Mouse (Mus musculus) CH12.LX (cell line): ENCODE measurements at regions not wholly inside any gene's neighbourhood (a gene's known extent, or its start where the extent isn't known, plus 50 kb on each side); places are given as distances from the start of the nearest gene placed in this dataset.

Experiments used
- DNase-seq: peaks from one replicate; pipeline ENCODE4 v3.0.0-alpha.2; 2013; ENCODE audit errors: extremely low read depth
- H3K27ac ChIP-seq: 2 replicates; pipeline ENCODE4 v1.5.1; 2012; ENCODE audit warnings: low read depth, mild to moderate bottlenecking, control low read depth, moderate library complexity; ENCODE audit not compliant: insufficient read depth
- H3K27me3 ChIP-seq: replicated peaks from 2 replicates; pipeline ENCODE3; 2012; ENCODE audit warnings: inconsistent platforms
- H3K36me3 ChIP-seq, 2 experiments: replicated peaks in 1 of 2; 2 replicates each; pipeline versions ENCODE3 to v1.6.1; 2012; ENCODE audit warnings: inconsistent platforms in 1 of 2, low read length in 1 of 2, mild to moderate bottlenecking in 1 of 2, mixed read lengths in 1 of 2, moderate library complexity in 1 of 2; ENCODE audit not compliant: control insufficient read depth in 1 of 2, insufficient read depth in 1 of 2
- H3K4me1 ChIP-seq, 2 experiments: 2 replicates each; pipeline ENCODE4 v1.6.1; 2012; ENCODE audit warnings: inconsistent platforms in 1 of 2, moderate library complexity in 1 of 2; ENCODE audit not compliant: insufficient read depth in 2 of 2, control insufficient read depth in 1 of 2
- H3K4me2 ChIP-seq: 2 replicates; pipeline ENCODE4 v1.6.1; 2012; ENCODE audit warnings: low read depth, mild to moderate bottlenecking, control low read depth; ENCODE audit not compliant: poor library complexity, insufficient read depth, severe bottlenecking
- H3K4me3 ChIP-seq, 3 experiments: fragments of 150-350 bp in 1 of 3; sonication (generic) in 1 of 3; replicated peaks in 1 of 3; 2 replicates each; pipeline versions ENCODE3 to v1.5.1; 2011 to 2012; ENCODE audit warnings: low read depth in 2 of 3, low read length in 2 of 3, mild to moderate bottlenecking in 2 of 3, moderate library complexity in 2 of 3, control low read depth in 1 of 3, improper control_type of control experiment in 1 of 3, inconsistent platforms in 1 of 3, mixed read lengths in 1 of 3; ENCODE audit not compliant: poor library complexity in 1 of 3
- H3K79me2 ChIP-seq: replicated peaks from 2 replicates; pipeline ENCODE4 v1.6.1; 2012; ENCODE audit warnings: mild to moderate bottlenecking, moderate library complexity; ENCODE audit not compliant: control insufficient read depth, poor library complexity, insufficient read depth, severe bottlenecking; ENCODE audit errors: extremely low read depth
- H3K9ac ChIP-seq: 2 replicates; pipeline ENCODE4 v1.6.1; 2012; ENCODE audit warnings: low read depth, mild to moderate bottlenecking, control low read depth, moderate library complexity; ENCODE audit not compliant: insufficient read depth
- H3K9me3 ChIP-seq: replicated peaks from 2 replicates; pipeline ENCODE3; 2012; ENCODE audit warnings: low read length, inconsistent platforms, mixed read lengths
- BHLHE40 ChIP-seq: IDR thresholded peaks from 2 replicates; pipeline ENCODE4 v1.6.1; 2011; ENCODE audit warnings: mild to moderate bottlenecking, low read depth, low read length, improper control_type of control experiment
- CHD1 ChIP-seq: IDR thresholded peaks from 2 replicates; pipeline ENCODE4 v1.6.1; 2012; ENCODE audit warnings: low read depth, low read length, improper control_type of control experiment, inconsistent platforms
- CHD2 ChIP-seq: IDR thresholded peaks from 2 replicates; pipeline ENCODE4 v1.6.1; 2011; ENCODE audit warnings: low read length, improper control_type of control experiment
- CTCF ChIP-seq, 2 experiments: IDR thresholded peaks in 1 of 2; conservative IDR thresholded peaks in 1 of 2; 2 replicates each; pipeline ENCODE4 v1.5.1; 2011 to 2012; ENCODE audit warnings: low read depth in 2 of 2, low read length in 2 of 2, improper control_type of control experiment in 1 of 2, inconsistent platforms in 1 of 2, mild to moderate bottlenecking in 1 of 2, moderate library complexity in 1 of 2
- E2F4 ChIP-seq: IDR thresholded peaks from 2 replicates; pipeline ENCODE4 v1.6.1; 2011; ENCODE audit warnings: low read depth, low read length, improper control_type of control experiment; ENCODE audit not compliant: insufficient replicate concordance
- EP300 ChIP-seq: IDR thresholded peaks from 2 replicates; pipeline ENCODE4 v1.6.1; 2011; ENCODE audit warnings: low read length, improper control_type of control experiment
- ETS1 ChIP-seq: conservative IDR thresholded peaks from 2 replicates; pipeline ENCODE4 v1.6.1; 2012; ENCODE audit warnings: low read depth, mild to moderate bottlenecking, inconsistent platforms, low read length, improper control_type of control experiment, moderate library complexity
- HCFC1 ChIP-seq: IDR thresholded peaks from 2 replicates; pipeline ENCODE4 v1.6.1; 2012; ENCODE audit warnings: low read depth, mild to moderate bottlenecking, inconsistent platforms, low read length, improper control_type of control experiment
- JUN ChIP-seq: IDR thresholded peaks from 2 replicates; pipeline ENCODE4 v1.6.1; 2011; ENCODE audit warnings: low read depth, mild to moderate bottlenecking, low read length, improper control_type of control experiment, moderate library complexity; ENCODE audit not compliant: insufficient read depth
- KAT2A ChIP-seq: IDR thresholded peaks from 2 replicates; pipeline ENCODE4 v1.6.1; 2012; ENCODE audit warnings: low read length, improper control_type of control experiment, inconsistent platforms; ENCODE audit not compliant: insufficient replicate concordance
- MAFK ChIP-seq: IDR thresholded peaks from 2 replicates; pipeline ENCODE4 v1.6.1; 2011; ENCODE audit warnings: low read length, improper control_type of control experiment; ENCODE audit not compliant: insufficient replicate concordance
- MEF2A ChIP-seq: IDR thresholded peaks from 2 replicates; pipeline ENCODE4 v1.6.1; 2014; ENCODE audit warnings: low read depth, mild to moderate bottlenecking, inconsistent platforms, low read length, improper control_type of control experiment, borderline replicate concordance
- MYC ChIP-seq: IDR thresholded peaks from 2 replicates; pipeline ENCODE4 v1.6.1; 2011; ENCODE audit warnings: low read depth, mild to moderate bottlenecking, improper control_type of control experiment, low read length
- PAX5 ChIP-seq: IDR thresholded peaks from 2 replicates; pipeline ENCODE4 v1.6.1; 2012; ENCODE audit warnings: low read length, inconsistent platforms, mixed read lengths
- POLR2AphosphoS2 ChIP-seq: IDR thresholded peaks from 2 replicates; pipeline ENCODE4 v1.6.1; 2011; ENCODE audit warnings: low read depth, low read length, improper control_type of control experiment
- RCOR1 ChIP-seq: conservative IDR thresholded peaks from 2 replicates; pipeline ENCODE4 v1.6.1; 2012; ENCODE audit warnings: low read depth, mild to moderate bottlenecking, inconsistent platforms, low read length, improper control_type of control experiment
- SIN3A ChIP-seq: IDR thresholded peaks from 2 replicates; pipeline ENCODE4 v1.6.1; 2012; ENCODE audit warnings: low read length, improper control_type of control experiment, inconsistent platforms
- TBP ChIP-seq: conservative IDR thresholded peaks from 2 replicates; pipeline ENCODE4 v1.6.1; 2011; ENCODE audit warnings: low read depth, low read length, improper control_type of control experiment
- TCF12 ChIP-seq: IDR thresholded peaks from 2 replicates; pipeline ENCODE4 v1.6.1; 2014; ENCODE audit warnings: low read depth, mild to moderate bottlenecking, inconsistent platforms, low read length, improper control_type of control experiment
- UBTF ChIP-seq: IDR thresholded peaks from 2 replicates; pipeline ENCODE4 v1.6.1; 2012; ENCODE audit warnings: low read depth, mild to moderate bottlenecking, inconsistent platforms, low read length, improper control_type of control experiment, moderate library complexity
- USF1 ChIP-seq: IDR thresholded peaks from 2 replicates; pipeline ENCODE4 v1.6.1; 2014; ENCODE audit warnings: low read depth, mild to moderate bottlenecking, inconsistent platforms, low read length, improper control_type of control experiment
- ZC3H11A ChIP-seq: IDR thresholded peaks from 2 replicates; pipeline ENCODE4 v1.6.1; 2012; ENCODE audit warnings: low read depth, mild to moderate bottlenecking, inconsistent platforms, low read length, improper control_type of control experiment
- ZNF384 ChIP-seq: IDR thresholded peaks from 2 replicates; pipeline ENCODE4 v1.6.1; 2012; ENCODE audit warnings: low read depth, low read length, improper control_type of control experiment, inconsistent platforms
- dilution Hi-C: fragments of 300-500 bp; cut with MboI; formaldehyde crosslinking; loops from 2 replicates; pipeline ENCODE4 v1.14.3; 2020; ENCODE audit warnings: low sequenced_read_pairs; ENCODE audit not compliant: extremely low pct_unique_long_range_greater_than_20kb, extremely low pct_ligation_motif_present
- in situ Hi-C: fragments of 300-500 bp; cut with MboI; formaldehyde crosslinking; loops from 3 replicates; pipeline ENCODE4 v1.14.3; 2019; ENCODE audit warnings: low sequenced_read_pairs, low pct_ligation_motif_present, low pct_unique_long_range_greater_than_20kb, mixed read lengths

- no peak for TF ChIP-seq USF1
- no peak for TF ChIP-seq MYC
- no peak for TF ChIP-seq HCFC1
- TF ChIP-seq UBTF = no peak
- TF ChIP-seq E2F4 = no peak
- no peak for TF ChIP-seq CTCF (conservative IDR thresholded peaks at IDR 0.05 in 1 of 2, IDR thresholded peaks at IDR 0.05 in 1 of 2; ENCODE audit: low read depth in 2 of 2, low read length in 2 of 2)
- no peak for TF ChIP-seq RCOR1
- Histone ChIP-seq H3K27me3 (no peaks in the 10 kb centered on the region), H3K27ac (no peak overlapping the region), H3K4me2 (no peak overlapping the region), H3K9me3 (no peaks in the 10 kb centered on the region), H3K4me3 (no peak overlapping the region), H3K36me3 (no peaks in the 10 kb centered on the region), H3K9ac (no peak overlapping the region), H3K4me1 (peaks cover 0 to 3% of the 10 kb centered on the region in 2 experiments; a peak in 1 of 4 replicates), H3K79me2 (no peaks in the 10 kb centered on the region)
- DNase-seq = no peak
- in situ Hi-C loops = no loop called here
- dilution Hi-C loops = no loop called here
These were observed 133.4 kb upstream of the Ccdc122 start for GRCm38 (mm10) chr14:76902962-76903757.

- no peak for DNase-seq
- no peaks in the 10 kb centered on the region for H3K79me2 ChIP-seq
- no peak overlapping the region for H3K4me3 ChIP-seq
- TF ChIP-seq ZNF384 (no peak), E2F4 (no peak), KAT2A (no peak), BHLHE40 (no peak), SIN3A (no peak), ETS1 (no peak), HCFC1 (no peak), RCOR1 (no peak), CHD2 (no peak), MYC (no peak), MEF2A (no peak), ZC3H11A (no peak), TBP (no peak), TCF12 (no peak), JUN (no peak), EP300 (no peak), MAFK (no peak), CHD1 (no peak), POLR2AphosphoS2 (no peak), PAX5 (no peak)
- H3K27me3 ChIP-seq = no peaks in the 10 kb centered on the region
- dilution Hi-C loops (no loop called here), in situ Hi-C loops (no loop called here)
- no peak overlapping the region for H3K9ac ChIP-seq
- H3K27ac ChIP-seq = no peak overlapping the region
- no peak overlapping the region for H3K4me2 ChIP-seq
- peaks cover 0 to 3% of the 10 kb centered on the region in 2 experiments; a peak in 1 of 4 replicates for H3K4me1 ChIP-seq
- no peaks in the 10 kb centered on the region for H3K9me3 ChIP-seq
- H3K36me3 ChIP-seq = no peaks in the 10 kb centered on the region
These were observed 135.1 kb upstream of the Ccdc122 start for GRCm38 (mm10) chr14:76901490-76901889.
